Mouse (Mus musculus): ENCODE measurements around the gene Lrrc29.

Lrrc29 gene

DNA sequence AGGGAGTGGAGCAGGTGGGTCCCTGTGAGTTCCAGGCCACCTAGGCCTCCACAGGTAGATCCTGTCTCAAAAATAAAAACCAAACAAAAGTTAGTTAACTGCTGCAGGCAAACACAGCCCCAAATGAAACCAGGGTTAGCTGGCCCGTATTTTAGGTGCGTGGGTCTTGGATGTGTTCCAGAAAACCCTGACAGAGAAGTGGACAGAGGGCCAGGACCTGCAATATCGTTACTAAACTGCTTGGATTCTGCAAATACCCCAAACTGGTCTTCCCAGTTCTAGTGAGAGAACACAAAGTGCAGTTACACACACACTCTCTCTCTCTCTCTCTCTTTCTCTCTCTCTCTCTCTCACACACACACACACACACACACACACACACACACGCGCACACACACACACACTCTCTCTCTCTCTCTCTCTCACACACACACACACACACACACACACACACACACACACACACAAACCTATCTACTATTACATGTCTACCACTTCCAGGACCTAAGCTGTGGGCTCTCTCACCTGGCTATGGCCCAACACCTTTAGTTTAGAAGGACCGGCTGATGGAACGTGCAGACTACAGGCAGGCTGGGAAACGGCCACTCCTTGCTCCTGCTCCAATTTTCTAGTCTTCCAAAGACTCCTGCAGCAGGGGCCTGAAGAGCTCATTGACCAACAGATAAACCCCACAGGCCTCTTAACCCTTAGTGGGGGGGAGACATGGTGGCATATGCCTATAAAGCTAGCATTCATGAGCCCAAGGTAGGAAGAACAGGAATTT, 17.9 kb upstream of the Lrrc29 start:
- DNase-seq (ENCODE audit: low spot score), result no peak

DNA sequence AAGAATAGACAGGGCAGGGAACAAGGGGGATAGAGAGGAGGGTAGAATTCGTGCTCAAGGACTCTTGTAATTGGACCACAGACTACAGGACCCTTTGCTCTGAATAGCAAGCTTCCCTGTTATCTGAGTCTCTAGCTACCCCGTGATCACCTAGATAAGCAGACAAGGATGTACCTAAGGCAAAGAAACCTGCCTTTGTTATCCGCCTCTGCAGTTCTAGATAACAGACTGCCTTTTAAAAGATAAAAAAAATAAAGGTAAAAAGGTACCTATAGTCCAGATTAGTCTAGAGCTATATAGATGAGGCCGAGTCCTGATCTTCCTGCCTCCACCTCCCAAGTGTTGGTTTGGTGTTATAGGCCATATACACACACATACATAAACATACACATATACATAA, 16.7 kb upstream of the Lrrc29 start:
- DNase-seq (ENCODE audit: low spot score), result no peak

DNA sequence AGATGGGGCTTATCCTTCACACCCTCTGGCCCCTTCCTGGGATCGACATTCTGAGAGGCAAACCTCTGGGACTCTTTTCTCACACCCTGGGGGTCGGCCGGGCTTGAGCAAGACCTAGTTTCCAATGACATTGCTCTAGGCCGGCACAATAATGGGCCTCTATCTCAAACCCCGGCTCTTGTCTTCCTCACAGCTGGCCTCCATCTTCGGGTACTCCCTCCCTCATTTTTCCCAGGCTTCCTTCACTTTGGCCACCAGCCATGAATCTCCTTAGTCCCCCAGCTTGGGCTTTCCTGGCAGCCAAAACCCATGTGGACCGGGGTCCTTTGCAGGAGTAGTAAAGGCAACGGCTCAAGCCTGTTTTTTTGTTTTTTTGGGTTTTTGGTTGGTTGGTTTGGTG, 15.3 kb upstream of the Lrrc29 start:
- no peak for DNase-seq (ENCODE audit: low spot score)

DNA sequence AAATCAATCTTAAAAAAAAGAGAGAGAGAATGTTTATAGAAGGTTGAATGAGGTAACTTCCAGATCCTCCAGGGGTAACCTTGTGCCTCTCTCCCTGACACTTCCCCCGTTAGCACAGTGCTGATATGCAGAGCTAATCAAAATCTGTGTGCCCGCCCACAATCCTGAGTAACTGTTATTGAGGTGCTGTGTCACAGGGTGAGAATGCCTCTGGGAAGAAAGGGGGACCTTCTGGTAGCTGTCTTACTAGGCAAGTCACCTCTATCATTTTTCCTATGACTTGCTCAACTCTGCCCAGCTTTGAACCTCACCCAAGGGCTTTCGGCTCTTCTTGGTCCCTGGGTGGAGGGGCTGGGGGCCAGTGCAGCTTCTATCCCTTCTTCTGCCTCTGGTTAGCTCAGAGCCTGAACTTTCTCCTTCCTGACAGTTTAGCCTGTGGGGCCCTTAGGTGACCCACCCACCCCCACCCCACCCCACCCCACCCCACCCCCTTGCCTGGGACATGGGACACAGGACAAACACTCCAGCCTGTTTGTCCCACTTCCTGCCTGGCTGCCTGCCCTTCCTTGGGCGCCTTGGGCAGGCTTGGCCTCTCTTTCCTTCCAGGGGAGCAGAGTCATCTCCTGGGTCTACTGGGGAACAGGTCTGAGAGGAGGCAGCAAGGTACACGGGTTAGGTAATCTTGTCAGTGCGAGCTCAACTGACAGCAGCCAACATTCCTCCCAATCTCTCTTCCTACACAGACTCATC, 14.0 kb upstream of the Lrrc29 start:
- no peak for DNase-seq (ENCODE audit: low spot score)

DNA sequence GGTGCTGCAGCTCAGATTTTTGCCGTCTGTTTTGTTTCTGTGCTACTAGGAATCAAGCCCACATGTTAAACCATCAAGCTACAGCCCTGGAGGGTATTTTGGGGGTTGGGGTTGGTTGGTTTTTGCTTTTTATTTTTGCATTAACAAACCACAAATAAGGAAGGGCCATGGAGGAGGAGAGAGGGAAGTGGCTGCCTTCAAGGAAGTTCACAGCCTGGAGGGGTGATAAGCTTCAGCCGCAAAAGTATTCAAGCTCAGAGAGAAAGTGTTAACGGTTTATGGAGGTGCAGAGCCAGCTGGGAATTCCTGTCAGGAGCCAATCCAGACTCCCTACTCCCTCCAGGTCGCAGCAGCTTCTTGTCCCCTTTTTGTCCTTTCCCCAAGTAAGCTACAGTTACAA, 12.9 kb upstream of the Lrrc29 start:
- DNase-seq (ENCODE audit: low spot score), result no peak

DNA sequence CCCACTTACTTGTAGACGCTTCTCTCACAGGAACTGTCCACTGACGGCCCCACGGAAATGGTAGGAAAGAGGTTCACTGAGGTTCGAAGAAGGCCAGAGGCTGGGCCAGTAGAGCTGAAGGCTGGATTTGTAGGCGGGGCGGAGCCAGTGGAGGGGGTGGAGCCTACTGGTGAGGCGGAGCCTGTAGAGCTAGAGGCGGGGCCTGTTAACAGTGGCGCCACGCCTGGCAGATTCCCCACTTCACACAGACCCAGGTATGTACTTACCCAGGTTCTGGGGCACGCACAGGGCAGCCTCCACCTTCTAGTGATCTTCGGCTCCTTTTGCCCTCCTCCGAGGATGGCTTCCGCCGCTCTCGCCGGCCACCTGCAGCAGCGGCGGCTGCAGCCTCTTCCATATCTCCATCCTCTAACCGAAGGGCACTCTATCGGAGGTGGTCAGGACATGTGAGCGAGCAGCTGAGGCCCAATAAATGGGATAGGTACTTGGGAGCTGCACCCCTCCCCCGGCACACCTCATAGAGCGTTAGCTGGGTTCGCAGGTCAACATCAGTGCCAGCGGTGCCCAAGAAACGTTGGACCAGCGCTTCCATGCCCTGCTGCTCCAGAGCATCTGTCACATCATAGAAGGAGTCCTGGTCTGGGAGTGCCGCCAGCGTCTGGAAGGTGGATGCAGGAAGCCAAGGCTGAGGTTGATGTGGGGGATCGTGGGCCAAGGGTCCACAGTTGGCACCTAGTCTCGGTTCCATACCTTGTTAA, 10.5 kb upstream of the Lrrc29 start:
- DNase-seq (ENCODE audit: low spot score), result no peak

DNA sequence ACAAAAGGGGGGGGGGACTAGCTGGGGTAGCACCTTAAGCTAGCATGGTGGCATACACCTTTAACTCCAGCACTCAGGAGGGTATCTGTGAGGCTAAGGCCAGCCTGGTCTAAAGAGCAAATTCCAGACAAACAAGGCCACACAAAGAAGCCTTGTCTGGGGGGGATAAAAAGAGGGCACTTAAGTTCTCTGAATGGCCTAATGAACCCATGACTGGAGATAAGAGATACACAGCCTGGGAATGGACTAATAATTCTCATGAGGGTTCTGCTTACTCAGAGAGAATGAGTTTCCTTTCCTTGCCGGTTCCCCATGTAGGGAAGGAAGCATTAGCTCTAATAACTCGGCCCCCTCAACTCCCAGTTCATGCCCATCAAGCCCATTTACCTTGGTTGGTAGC, 6.4 kb upstream of the Lrrc29 start:
- no peak for DNase-seq (ENCODE audit: low spot score)

DNA sequence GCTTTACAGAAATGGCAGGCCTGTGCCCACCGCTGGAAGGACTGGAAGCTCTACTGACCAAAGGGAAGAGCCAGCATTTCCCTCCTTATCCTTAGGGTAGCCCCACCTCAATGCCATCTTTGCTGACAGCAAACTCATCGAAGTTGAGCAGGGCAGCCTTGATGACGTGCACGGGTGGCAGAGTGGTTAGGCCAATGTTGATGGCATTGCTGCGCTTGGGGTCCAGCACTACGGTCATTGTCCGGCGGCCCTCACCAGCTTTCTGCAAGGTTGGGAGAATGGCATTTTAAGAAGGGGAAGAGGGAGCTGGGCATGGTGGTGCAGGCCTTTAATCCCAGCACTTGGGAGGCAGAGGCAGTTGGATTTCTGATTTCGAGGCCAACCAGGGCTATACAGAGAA, 5.9 kb upstream of the Lrrc29 start:
- no peak for DNase-seq (ENCODE audit: low spot score)

DNA sequence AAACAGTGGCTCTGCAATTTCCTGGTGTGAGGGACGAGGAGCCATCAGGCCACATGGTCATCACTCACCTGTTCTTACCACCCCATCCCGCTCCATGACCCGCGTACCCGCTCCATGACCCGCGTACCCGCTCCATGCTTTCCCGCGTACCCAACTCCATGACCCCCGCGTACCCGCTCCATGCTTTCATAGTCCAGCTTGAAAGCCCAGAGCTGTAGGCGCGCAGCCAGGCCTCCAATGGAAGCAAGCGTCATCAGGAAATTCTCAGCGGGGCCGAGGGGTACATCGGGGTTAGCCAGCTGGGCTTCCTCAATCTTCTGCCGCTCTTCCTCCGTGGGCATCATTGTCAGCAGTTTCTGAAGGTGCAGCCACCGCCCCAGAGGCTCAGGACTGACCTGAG, 5.4 kb upstream of the Lrrc29 start:
- DNase-seq (ENCODE audit: low spot score), result no peak

DNA sequence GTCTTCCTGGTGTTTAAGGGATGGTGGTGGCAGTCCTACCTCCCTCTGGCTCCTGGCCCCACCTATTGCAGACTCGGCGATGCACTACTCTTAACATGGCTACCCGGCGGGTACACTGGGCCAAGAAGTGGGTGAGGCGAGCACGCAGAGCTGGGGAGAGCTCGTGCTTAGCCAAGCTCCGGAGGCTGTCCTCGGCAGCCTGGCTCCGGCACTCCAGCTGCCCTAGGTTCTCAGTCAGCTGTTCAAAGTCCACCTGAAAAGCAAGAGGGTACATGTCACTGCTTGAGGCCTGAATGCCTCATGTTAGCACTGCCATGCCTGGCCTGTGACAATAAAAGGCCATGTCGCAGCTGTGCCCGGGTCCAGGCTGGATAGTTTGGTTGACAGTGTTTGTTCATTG, 4.2 kb upstream of the Lrrc29 start:
- no peak for DNase-seq (ENCODE audit: low spot score)

DNA sequence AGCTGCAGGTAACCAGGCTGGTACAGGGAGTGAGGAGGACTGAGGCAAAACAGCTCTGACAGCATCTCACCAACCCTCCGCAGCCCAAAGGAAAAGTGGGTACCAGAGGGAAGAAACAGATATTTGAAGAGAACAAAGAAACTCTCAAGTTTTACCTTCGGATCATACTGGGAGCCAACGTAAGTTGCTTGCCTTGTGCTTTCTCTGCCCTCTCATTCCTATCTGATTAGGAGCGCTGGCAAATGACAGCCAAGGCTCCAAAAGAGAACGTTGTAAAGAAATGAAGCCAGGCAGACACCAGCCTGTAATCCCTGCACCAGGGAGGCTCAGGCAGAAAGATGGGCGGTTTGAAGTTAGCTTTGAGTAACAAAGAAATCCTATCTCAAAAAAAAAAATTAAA, 890 bp upstream of the Lrrc29 start:
- DNase-seq (ENCODE audit: low spot score), result no peak

DNA sequence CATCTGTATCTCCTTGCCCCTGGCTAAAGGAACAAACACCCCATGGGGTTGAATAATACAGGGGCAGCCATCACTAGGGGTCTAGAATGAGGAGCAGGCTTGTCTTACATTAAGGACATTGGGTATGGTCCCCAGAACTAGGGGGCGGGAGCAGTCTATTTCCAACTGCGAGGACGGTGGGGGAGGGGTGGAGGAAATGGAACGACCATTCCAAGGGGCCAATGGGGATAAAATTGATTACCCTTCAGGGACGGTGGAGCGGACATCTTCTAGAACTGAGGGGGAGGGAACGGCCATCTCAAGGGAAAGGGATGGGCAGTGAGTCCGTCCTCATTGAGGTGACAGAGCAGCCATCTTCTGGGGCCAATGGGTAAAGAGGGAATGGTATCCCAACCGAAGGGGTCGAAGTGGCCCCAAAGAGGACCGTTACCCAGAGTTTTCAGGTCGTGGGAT, 411 bp downstream of the Lrrc29 start:
- DNase-seq (ENCODE audit: low spot score), result no peak

DNA sequence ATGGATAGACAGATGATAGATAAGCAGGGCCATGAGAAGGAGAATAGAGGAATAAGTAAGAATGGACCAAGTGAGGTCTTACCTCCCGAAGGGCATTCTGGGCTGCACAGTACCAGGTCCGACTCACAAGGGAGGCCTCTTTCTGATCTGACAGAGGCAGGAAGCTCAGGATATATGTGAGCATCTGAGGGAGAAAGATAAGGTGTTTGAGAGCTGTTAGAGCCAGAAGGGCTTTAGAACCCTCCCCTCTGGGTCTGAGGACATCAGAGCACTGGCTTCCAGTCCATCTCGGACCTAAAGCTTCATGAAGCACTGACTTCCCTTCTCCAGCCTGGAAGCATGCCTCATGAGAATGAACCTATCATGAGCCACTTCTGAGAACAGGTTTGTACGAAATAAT, 2.9 kb downstream of the Lrrc29 start:
- peak; percentile 80 for DNase-seq (ENCODE audit: low spot score)

DNA sequence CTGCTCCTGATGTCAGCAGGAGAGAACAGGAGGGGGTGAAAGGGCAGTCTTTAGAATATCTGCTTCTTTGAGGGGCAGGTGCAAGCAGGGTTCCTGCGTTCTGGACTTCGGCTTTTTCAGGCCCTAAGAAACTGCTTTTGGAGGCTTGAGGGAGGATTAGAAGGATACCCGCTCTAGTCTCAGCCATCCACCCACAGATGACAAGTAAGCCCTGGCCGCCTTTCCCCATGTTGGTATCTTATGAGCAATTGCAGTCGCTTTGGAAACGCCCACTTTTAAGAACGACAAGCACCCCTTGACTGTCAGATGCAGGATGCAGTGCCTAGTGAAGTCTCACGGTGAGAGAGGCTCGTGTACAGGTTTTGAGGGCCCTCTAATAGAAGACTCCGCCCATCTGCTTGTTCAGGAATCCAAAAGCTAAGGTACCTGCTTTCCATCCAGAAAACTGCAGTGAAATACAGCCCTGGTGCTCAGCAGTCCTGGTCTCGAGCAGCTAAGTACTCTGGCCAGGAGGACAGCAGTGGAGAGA, 7.4 kb downstream of the Lrrc29 start:
- DNase-seq (ENCODE audit: low spot score), result no peak

DNA sequence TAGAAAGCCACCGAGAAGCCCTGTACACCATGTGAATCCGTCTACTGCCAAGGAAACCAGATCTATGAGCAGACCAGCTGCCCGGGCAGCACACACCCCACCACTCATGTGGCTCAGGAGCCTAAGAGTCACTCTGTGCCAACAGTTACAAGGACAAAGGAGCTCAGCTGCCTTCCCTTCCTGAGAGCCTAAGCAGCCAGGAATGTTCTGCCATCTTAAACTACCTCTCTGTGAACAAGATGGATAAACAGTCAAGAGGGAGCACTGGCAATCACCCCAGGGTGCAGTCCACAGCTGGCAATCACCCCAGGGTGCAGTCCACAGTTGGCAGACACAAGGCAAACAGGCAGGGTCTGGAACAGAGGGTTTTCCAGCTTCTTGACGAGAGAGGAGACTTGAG, 8.1 kb downstream of the Lrrc29 start:
- no peak for DNase-seq (ENCODE audit: low spot score)

DNA sequence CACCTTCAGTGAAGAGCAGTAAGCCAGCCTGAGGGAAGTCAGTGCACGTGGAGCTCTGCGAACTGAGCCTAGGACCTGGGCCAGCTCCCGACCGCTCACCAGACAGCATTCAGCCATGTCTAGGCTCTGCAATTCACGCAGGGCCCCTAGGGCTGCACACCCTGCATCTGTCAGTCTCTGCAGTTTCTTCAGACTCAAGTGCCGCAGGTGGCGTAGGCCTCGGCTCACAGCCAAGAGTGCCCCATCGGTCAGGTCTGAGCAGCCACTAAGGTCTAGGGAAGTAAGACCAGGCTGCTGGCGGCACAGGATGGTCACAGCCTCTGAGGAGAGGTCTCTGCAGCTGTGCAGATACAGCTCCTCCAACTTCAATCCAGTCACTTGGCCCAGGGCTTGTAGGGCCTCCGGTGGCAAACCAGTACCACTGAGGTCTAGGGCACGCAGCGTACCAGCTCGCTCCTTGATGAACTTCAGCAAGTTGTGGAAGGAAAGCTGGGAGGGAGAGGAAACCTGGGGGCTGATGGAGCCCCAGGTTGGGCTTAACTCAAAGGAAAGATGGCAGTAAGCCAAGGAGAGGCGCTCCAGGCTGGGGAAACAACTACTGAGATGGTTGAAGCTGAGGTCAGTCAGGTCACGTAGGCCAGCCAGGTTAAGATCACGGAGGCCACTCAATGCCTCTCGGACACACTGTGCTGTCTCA, 10.9 kb downstream of the Lrrc29 start:
- no peak for DNase-seq (ENCODE audit: low spot score)

DNA sequence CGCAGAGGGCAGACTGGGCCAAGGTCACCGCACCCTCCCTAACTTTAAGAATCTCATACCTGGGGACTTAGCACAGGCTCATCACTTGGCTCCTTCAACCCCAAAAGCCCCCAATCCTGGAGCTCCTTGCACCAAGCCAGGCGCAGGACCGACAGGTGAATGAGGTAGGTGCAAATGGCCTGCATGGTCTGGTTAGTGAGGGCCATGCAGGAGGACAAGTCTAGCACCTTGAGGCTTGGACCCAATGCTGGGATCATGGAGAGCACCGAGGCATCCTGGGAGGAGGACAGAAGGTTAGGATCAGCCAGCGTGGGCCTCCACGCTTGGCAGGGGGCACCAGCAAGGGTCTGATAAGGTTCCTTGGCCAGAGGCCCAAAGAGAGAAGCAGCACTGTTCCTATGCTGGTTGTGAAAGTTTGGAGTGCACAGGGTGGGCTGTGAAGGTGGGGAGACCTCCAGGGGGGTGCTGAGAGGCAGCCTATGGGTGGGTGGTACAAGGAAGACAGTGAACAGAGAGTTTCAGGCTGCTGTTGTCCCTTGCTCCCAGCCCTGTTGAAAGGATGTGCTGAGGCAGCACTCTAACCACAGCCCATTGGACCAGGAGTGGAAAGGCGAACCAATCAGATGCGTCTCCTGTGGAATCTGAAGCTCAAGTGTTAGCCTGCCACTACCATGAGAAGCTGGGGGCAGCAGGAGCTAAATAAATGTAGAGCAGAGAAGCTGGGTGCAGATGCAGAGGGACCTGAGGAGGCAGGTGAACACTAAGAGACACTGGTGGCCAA, 12.3 kb downstream of the Lrrc29 start:
- no peak for DNase-seq (ENCODE audit: low spot score)

DNA sequence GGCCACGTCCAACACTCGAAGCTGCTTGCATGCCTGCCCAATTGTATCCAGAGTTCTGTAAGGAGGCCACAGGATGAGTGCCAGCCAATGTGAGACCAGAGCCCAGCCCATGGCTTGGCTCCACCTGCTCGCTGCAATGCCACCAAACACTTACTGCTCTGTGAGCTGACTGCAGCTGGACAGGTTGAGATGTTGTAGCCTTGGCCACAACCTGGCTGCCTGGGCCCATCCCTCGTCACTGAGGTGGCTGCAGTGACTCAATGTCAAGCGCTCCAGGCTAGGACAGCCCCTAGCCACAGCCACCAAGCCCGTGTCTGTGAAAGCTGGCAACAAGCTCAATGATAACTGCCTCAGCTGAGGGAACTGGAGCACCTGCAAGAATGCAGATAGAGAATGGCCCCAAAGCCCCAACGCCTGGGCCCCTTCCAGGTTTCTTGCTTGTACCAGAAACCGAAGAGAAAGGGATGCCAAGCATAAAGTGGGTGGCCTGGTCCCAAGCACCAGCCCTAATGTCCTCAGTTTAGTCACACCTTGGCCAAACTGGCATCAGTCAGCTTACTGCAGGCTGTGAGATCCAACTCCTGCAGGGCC, 13.1 kb downstream of the Lrrc29 start:
- no peak for DNase-seq (ENCODE audit: low spot score)

DNA sequence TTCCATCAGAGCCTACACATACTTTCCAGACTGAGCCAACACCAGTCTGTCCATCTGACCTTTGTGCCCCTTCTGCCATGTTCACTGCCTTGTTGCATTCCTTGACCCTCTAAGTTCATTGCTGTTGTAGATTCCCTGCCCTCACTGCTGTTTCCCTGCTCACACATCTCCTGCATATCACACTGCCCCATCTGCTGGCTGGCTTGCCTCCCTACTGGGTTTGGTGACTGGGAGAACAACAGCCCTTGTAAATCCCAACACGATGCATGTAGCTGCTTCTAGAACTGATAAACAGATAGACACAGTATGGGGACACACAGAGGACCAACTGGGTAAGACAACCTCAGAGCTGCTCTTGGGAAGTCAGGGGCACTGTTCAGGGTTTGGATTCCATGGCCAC, 14.4 kb downstream of the Lrrc29 start:
- DNase-seq (ENCODE audit: low spot score), result no peak

DNA sequence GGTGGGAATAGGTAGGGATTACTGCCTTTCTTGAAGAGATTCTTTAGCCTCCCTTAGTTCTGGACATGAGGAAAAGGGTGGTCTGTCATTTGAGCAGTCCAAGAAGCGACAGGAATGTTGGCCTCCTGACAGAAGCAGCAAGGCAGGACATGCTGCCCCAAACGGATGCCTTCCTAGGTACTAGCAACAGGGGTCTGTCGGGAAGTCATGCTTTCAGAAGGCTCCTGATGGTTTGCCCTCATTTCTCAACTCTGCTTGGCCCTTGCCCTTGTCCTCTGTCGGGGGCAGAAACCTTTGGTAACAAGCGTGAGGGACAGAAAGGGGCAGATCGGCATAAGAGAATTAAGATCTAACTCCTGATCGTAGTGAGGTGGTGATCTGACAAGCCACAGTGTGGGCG, 16.0 kb downstream of the Lrrc29 start:
- no peak for DNase-seq (ENCODE audit: low spot score)
